Mouse (Mus musculus): ENCODE results near the gene Bco2. TPM values are rescaled to one million over a fixed set of nuclear protein-coding genes. Genes with fewer than 3 reads are reported as not detected.

The Bco2 gene
- polyA plus RNA-seq, 1 experiment = 4.3 TPM

GRCm38 (mm10) chr9:50592955-50593354, 38.0 kb upstream of the Bco2 start:
- Histone ChIP-seq H3K4me3 (ENCODE audit: insufficient read depth, low read length) (no peak overlapping the region), H3K27ac (ENCODE audit: insufficient read depth, low read length) (no peak overlapping the region), H3K4me1 (ENCODE audit: control insufficient read depth, insufficient read depth, low read length) (no peaks in the 10 kb centered on the region)
- no peak for TF ChIP-seq POLR2A (IDR thresholded peaks at IDR 0.05; ENCODE audit: extremely low read depth, insufficient read depth, low read length)
- no peak for TF ChIP-seq CTCF (IDR thresholded peaks at IDR 0.05; ENCODE audit: extremely low read depth, insufficient read depth, low read length)

GRCm38 (mm10) chr9:50590856-50591518, 36.0 kb upstream of the Bco2 start:
- TF ChIP-seq CTCF (IDR thresholded peaks at IDR 0.05; ENCODE audit: extremely low read depth, insufficient read depth, low read length) (no peak), POLR2A (IDR thresholded peaks at IDR 0.05; ENCODE audit: extremely low read depth, insufficient read depth, low read length) (no peak)

GRCm38 (mm10) chr9:50586955-50587354, 32.0 kb upstream of the Bco2 start:
- TF ChIP-seq POLR2A (IDR thresholded peaks at IDR 0.05; ENCODE audit: extremely low read depth, insufficient read depth, low read length) (no peak), CTCF (IDR thresholded peaks at IDR 0.05; ENCODE audit: extremely low read depth, insufficient read depth, low read length) (no peak)
- H3K4me3 ChIP-seq (ENCODE audit: insufficient read depth, low read length) = no peak overlapping the region

More at GRCm38 (mm10) chr9:50590856-50591518, 36.0 kb upstream of the Bco2 start:
- Histone ChIP-seq H3K27ac (ENCODE audit: insufficient read depth, low read length) (no peak overlapping the region), H3K4me3 (ENCODE audit: insufficient read depth, low read length) (no peak overlapping the region), H3K4me1 (ENCODE audit: control insufficient read depth, insufficient read depth, low read length) (no peaks in the 10 kb centered on the region)

DNA sequence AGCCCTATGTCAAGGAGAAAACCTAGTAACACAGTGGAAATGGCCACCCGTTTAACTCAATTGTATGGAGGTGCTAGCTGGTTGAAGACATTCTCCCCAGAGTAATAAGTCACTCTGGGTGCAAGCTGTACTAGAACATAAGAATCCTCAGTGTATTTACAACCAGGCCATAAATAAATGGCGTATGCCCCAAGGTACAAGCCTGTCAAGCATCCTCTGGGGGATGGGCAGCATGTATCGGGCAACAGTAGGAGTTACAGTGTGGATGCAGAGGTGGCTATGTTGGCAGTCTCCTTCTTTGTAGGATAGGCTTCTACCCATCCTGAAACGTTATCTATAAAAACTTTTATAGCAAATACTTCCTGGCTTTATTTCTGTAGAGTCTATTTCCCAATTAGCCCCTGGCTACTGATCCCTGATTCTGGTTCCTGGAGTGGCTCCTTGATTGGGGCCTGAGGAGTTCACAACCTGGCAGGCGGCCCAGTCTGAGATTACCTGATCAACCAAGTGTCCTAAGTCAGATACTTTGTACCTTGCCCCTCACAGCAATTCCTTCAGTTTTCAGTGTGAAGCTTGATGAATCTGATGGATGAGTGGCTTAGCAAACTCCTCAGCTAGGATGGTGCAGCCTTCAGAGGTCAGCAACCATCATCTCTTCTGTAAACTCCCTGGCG, 30.3 kb upstream of the Bco2 start:
- Histone ChIP-seq H3K4me3 (ENCODE audit: insufficient read depth, low read length) (no peak overlapping the region), H3K4me1 (ENCODE audit: control insufficient read depth, insufficient read depth, low read length) (no peaks in the 10 kb centered on the region), H3K27ac (ENCODE audit: insufficient read depth, low read length) (no peak overlapping the region)
- TF ChIP-seq POLR2A (IDR thresholded peaks at IDR 0.05; ENCODE audit: extremely low read depth, insufficient read depth, low read length) = no peak

More at GRCm38 (mm10) chr9:50586955-50587354, 32.0 kb upstream of the Bco2 start:
- Histone ChIP-seq H3K4me1 (ENCODE audit: control insufficient read depth, insufficient read depth, low read length) (no peaks in the 10 kb centered on the region), H3K27ac (ENCODE audit: insufficient read depth, low read length) (no peak overlapping the region)

- H3K4me3 ChIP-seq (ENCODE audit: insufficient read depth, low read length) = no peak overlapping the region
- no peaks in the 10 kb centered on the region for H3K4me1 ChIP-seq (ENCODE audit: control insufficient read depth, insufficient read depth, low read length)
- TF ChIP-seq CTCF (IDR thresholded peaks at IDR 0.05; ENCODE audit: extremely low read depth, insufficient read depth, low read length) = no peak
- no peak for TF ChIP-seq POLR2A (IDR thresholded peaks at IDR 0.05; ENCODE audit: extremely low read depth, insufficient read depth, low read length)
Measured at GRCm38 (mm10) chr9:50580370-50580769, 25.4 kb upstream of the Bco2 start.

GRCm38 (mm10) chr9:50569599-50570525, 14.9 kb upstream of the Bco2 start:
- Histone ChIP-seq H3K4me3 (ENCODE audit: insufficient read depth, low read length) (no peak overlapping the region), H3K4me1 (ENCODE audit: control insufficient read depth, insufficient read depth, low read length) (no peaks in the 10 kb centered on the region), H3K27ac (ENCODE audit: insufficient read depth, low read length) (no peak overlapping the region)
- TF ChIP-seq POLR2A (IDR thresholded peaks at IDR 0.05; ENCODE audit: extremely low read depth, insufficient read depth, low read length) (no peak), CTCF (IDR thresholded peaks at IDR 0.05; ENCODE audit: extremely low read depth, insufficient read depth, low read length) (no peak)

More at GRCm38 (mm10) chr9:50580370-50580769, 25.4 kb upstream of the Bco2 start:
- no peak overlapping the region for H3K27ac ChIP-seq (ENCODE audit: insufficient read depth, low read length)

DNA sequence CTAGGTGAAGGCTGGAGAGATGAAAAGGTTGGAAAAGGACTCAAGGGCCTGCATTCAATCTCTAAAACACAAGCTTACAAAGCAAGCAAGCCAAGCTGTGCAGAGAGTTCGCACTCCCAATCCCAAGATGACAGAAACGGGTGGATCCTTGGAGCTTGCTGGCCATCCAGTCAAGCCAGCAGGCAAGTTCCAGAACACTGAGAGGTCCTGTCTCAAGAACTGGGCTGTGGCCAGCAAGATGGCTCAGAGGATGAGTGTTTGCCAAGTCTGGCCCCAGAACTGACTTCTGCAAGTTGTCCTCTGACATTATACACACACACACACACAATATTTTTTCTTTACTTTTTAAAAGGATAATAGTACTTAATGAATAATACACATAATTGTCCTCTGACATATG, 12.9 kb upstream of the Bco2 start:
- no peak for TF ChIP-seq CTCF (IDR thresholded peaks at IDR 0.05; ENCODE audit: extremely low read depth, insufficient read depth, low read length)
- Histone ChIP-seq H3K27ac (ENCODE audit: insufficient read depth, low read length) (no peak overlapping the region), H3K4me1 (ENCODE audit: control insufficient read depth, insufficient read depth, low read length) (no peaks in the 10 kb centered on the region), H3K4me3 (ENCODE audit: insufficient read depth, low read length) (no peak overlapping the region)

DNA sequence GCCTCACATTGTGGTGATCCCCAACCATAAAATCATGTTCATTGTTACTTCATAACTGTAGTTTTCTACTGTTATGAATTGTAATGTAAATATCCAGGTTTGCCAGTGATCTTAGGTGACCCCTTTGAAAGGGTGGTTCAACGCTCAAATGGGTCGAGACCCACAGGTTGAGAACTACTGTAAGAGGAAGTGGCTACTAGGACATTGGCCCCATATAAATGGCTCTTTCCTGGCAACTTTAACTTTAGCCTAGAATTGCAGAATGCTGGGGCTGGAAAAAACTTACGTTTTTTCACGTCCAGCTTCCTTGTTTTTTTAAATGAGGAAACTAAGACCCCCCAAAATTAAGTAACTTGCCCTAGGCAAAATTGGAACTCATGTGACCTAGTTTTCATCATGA, 12.4 kb upstream of the Bco2 start:
- H3K4me1 ChIP-seq (ENCODE audit: control insufficient read depth, insufficient read depth, low read length) = no peaks in the 10 kb centered on the region
- no peak overlapping the region for H3K4me3 ChIP-seq (ENCODE audit: insufficient read depth, low read length)
- H3K27ac ChIP-seq (ENCODE audit: insufficient read depth, low read length) = no peak overlapping the region
- no peak for TF ChIP-seq POLR2A (IDR thresholded peaks at IDR 0.05; ENCODE audit: extremely low read depth, insufficient read depth, low read length)
- TF ChIP-seq CTCF (IDR thresholded peaks at IDR 0.05; ENCODE audit: extremely low read depth, insufficient read depth, low read length) = no peak

- no peaks in the 10 kb centered on the region for H3K4me1 ChIP-seq (ENCODE audit: control insufficient read depth, insufficient read depth, low read length)
- TF ChIP-seq CTCF (IDR thresholded peaks at IDR 0.05; ENCODE audit: extremely low read depth, insufficient read depth, low read length) (no peak), POLR2A (IDR thresholded peaks at IDR 0.05; ENCODE audit: extremely low read depth, insufficient read depth, low read length) (no peak)
- H3K27ac ChIP-seq (ENCODE audit: insufficient read depth, low read length) = no peak overlapping the region
- no peak overlapping the region for H3K4me3 ChIP-seq (ENCODE audit: insufficient read depth, low read length)
Measured at GRCm38 (mm10) chr9:50565940-50566339, 11.0 kb upstream of the Bco2 start.
